In the genomic region with DNA sequence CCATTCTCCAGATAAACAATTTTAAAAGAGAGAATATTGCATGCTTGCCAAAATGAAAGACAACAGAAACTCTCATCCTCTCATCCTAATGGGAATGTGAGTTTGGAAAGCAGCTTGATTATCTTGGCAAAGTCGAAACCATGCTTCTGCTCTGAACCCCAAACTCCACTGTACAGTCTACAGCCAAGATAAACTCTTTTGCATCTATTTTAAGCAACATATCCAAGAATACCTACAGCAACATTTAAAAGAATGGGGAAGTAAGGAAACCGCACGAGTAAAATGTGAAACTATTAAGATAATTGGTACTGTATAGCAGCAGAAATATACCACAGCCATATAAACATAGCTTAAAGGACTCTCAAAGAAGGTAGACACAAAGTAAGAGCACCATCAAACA, we compare ENCODE assay signal across 28 mouse cellular contexts. TPM values are rescaled to one million over a fixed set of nuclear protein-coding genes. Genes with fewer than 3 reads are reported as not detected.
DNase-seq lines count a peak whose midpoint lies in the region; ATAC-seq and TF ChIP-seq lines count a peak whose summit lies in the region.
"Had no signal": no experiment of that assay in that cellular context is flagged by ENCODE, and none has a peak within 500 bp of the region (broad histone marks: within the 10 kb centered on the region; RNA-seq: fewer than 3 reads in every experiment).

No protein-coding gene starts in this region.

- H3K9me3 ChIP-seq in kidney, embryonic 15.5 days (replicated peaks), result no peaks in the 10 kb centered on the region
- H3K9me3 ChIP-seq in intestine, postnatal 0 days (ENCODE audit: control insufficient read depth), result no peaks in the 10 kb centered on the region
- H3K9me3 ChIP-seq: forebrain, embryonic 15.5 days; hindbrain, embryonic 15.5 days; limb, embryonic 10.5 days; midbrain, embryonic 12.5 days had no signal

- no peak for TF ChIP-seq CTCF in intestine, postnatal 0 days (IDR thresholded peaks at IDR 0.05; ENCODE audit: low read depth)

- DNase-seq in kidney, adult 18-20 months, result no peak
- peak; percentile 59 for DNase-seq in NIH3T3 (ENCODE audit: low read depth)
- DNase-seq in gonadal fat pad, adult 2 months (ENCODE audit: low read depth), result peak; percentile 79
- no peak for DNase-seq in left cerebral cortex, adult 11 months (ENCODE audit: low spot score)
- DNase-seq: adrenal gland, postnatal 36 days; cerebellum, adult 11 months; cerebellum, adult 9-11 months; heart, adult 18-20 months; heart, postnatal 4 days; liver; lung, postnatal 4 days had no signal

- H3K36me3 ChIP-seq in kidney, embryonic 15.5 days, result no peaks in the 10 kb centered on the region
- H3K36me3 ChIP-seq in intestine, postnatal 0 days (ENCODE audit: control insufficient read depth, insufficient read depth), result no peaks in the 10 kb centered on the region
- H3K36me3 ChIP-seq: forebrain, embryonic 15.5 days; hindbrain, embryonic 15.5 days; limb, embryonic 10.5 days; midbrain, embryonic 12.5 days had no signal

- ATAC-seq in kidney, embryonic 15.5 days (replicated peaks; ENCODE audit: low FRiP score), result no peak
- 0 out of 2 replicates have a peak, but pooled peaks have one; percentile 16 for ATAC-seq in monocyte, adult 5-6 weeks (replicated peaks; ENCODE audit: insufficient number of reproducible peaks, low FRiP score, low TSS enrichment, poor library complexity, severe bottlenecking)
- ATAC-seq in intestine, postnatal 0 days, result no peak
- ATAC-seq: forebrain, embryonic 15.5 days had no signal

- H3K9ac ChIP-seq in kidney, embryonic 15.5 days, result no peak overlapping the region
- H3K9ac ChIP-seq in intestine, postnatal 0 days (ENCODE audit: low read depth, low read length), result no peak overlapping the region
- H3K9ac ChIP-seq: forebrain, embryonic 15.5 days; hindbrain, embryonic 15.5 days; midbrain, embryonic 12.5 days had no signal

- no peaks in the 10 kb centered on the region for H3K27me3 ChIP-seq in kidney, embryonic 15.5 days
- H3K27me3 ChIP-seq in intestine, postnatal 0 days (replicated peaks; ENCODE audit: control insufficient read depth, insufficient read depth, low read length), result no peaks in the 10 kb centered on the region
- H3K27me3 ChIP-seq: CH12.LX; forebrain, embryonic 15.5 days; hindbrain, embryonic 15.5 days; midbrain, embryonic 12.5 days had no signal

- peaks cover under 1% of the 10 kb centered on the region for H3K4me1 ChIP-seq in kidney, embryonic 15.5 days
- H3K4me1 ChIP-seq in intestine, postnatal 0 days (replicated peaks; ENCODE audit: control insufficient read depth, insufficient read depth, low read length), result no peaks in the 10 kb centered on the region
- H3K4me1 ChIP-seq: midbrain, embryonic 12.5 days had no signal

- H3K4me3 ChIP-seq in kidney, embryonic 15.5 days (replicated peaks), result no peak overlapping the region
- H3K4me3 ChIP-seq in intestine, postnatal 0 days (ENCODE audit: low read depth, low read length), result no peak overlapping the region
- H3K4me3 ChIP-seq: forebrain, embryonic 15.5 days; hindbrain, embryonic 15.5 days; limb, embryonic 10.5 days; midbrain, embryonic 12.5 days had no signal

- peak overlapping the region; percentile 23; the same call in 1 of the 2 replicates for H3K27ac ChIP-seq in kidney, embryonic 15.5 days
- no peak overlapping the region for H3K27ac ChIP-seq in intestine, postnatal 0 days (ENCODE audit: low read depth, low read length)
- H3K27ac ChIP-seq: forebrain, embryonic 15.5 days; hindbrain, embryonic 15.5 days; limb, embryonic 10.5 days; midbrain, embryonic 12.5 days; stomach, postnatal 0 days had no signal

- H3K4me2 ChIP-seq in kidney, embryonic 15.5 days, result no peak overlapping the region
- H3K4me2 ChIP-seq in intestine, postnatal 0 days (replicated peaks; ENCODE audit: low read depth), result no peak overlapping the region
- H3K4me2 ChIP-seq: forebrain, embryonic 15.5 days; hindbrain, embryonic 15.5 days; midbrain, embryonic 12.5 days had no signal

- 76% methylated on average over 3 of the region's 3 CpGs for WGBS in kidney, embryonic 15.5 days
- WGBS in intestine, postnatal 0 days, result 69% methylated on average over 3 of the region's 3 CpGs

RNA-seq across cellular contexts. Expression of gene Oxsr1, which starts 6.3 kb away (rescaled TPM):
- 12.3 and 14.2 TPM in 2 replicates for polyA plus RNA-seq in kidney, embryonic 15.5 days (2015; fragmentation: Nextera tagmentation; extraction: Ambion mirVana)
- 19.3 and 19.4 TPM in 2 replicates for polyA plus RNA-seq in gonadal fat pad, adult 2 months (2012; rRNA removed)
- 42.8 to 50.1 TPM (median 45.9 TPM) in 3 replicates for total RNA-seq in monocyte, adult 5-6 weeks (2017)
- polyA plus RNA-seq in intestine, postnatal 0 days (2015; fragmentation: Nextera tagmentation; extraction: Ambion mirVana), result 7.9 and 8.7 TPM in 2 replicates

RNA-seq across cellular contexts. Expression of gene Acaa1a, which starts 11.0 kb away (rescaled TPM):
- 111 and 121 TPM in 2 replicates for polyA plus RNA-seq in kidney, embryonic 15.5 days (2015; fragmentation: Nextera tagmentation; extraction: Ambion mirVana)
- polyA plus RNA-seq in gonadal fat pad, adult 2 months (2012; rRNA removed), result 192 and 217 TPM in 2 replicates
- total RNA-seq in monocyte, adult 5-6 weeks (2017), result 31.0 to 54.9 TPM (median 52.6 TPM) in 3 replicates
- polyA plus RNA-seq in intestine, postnatal 0 days (2015; fragmentation: Nextera tagmentation; extraction: Ambion mirVana), result 90.5 and 97.0 TPM in 2 replicates

RNA-seq across cellular contexts. Expression of gene Myd88, which starts 12.7 kb away (rescaled TPM):
- 25.6 and 25.9 TPM in 2 replicates for polyA plus RNA-seq in kidney, embryonic 15.5 days (2015; fragmentation: Nextera tagmentation; extraction: Ambion mirVana)
- 33.9 and 40.7 TPM in 2 replicates for polyA plus RNA-seq in gonadal fat pad, adult 2 months (2012; rRNA removed)
- 71.0 to 79.2 TPM (median 75.9 TPM) in 3 replicates for total RNA-seq in monocyte, adult 5-6 weeks (2017)
- 29.7 and 30.9 TPM in 2 replicates for polyA plus RNA-seq in intestine, postnatal 0 days (2015; fragmentation: Nextera tagmentation; extraction: Ambion mirVana)

RNA-seq across cellular contexts. Expression of gene Xylb, which starts 28.7 kb away (rescaled TPM):
- 20.8 and 26.9 TPM in 2 replicates for polyA plus RNA-seq in kidney, embryonic 15.5 days (2015; fragmentation: Nextera tagmentation; extraction: Ambion mirVana)
- polyA plus RNA-seq in gonadal fat pad, adult 2 months (2012; rRNA removed), result 12.8 and 24.9 TPM in 2 replicates
- 0.39 TPM in 1 of 3 replicates, not detected in the others for total RNA-seq in monocyte, adult 5-6 weeks (2017)
- polyA plus RNA-seq in intestine, postnatal 0 days (2015; fragmentation: Nextera tagmentation; extraction: Ambion mirVana), result 10.8 and 11.7 TPM in 2 replicates

RNA-seq across cellular contexts. Expression of gene Slc22a14, which starts 36.9 kb away (rescaled TPM):
- polyA plus RNA-seq in kidney, embryonic 15.5 days (2015; fragmentation: Nextera tagmentation; extraction: Ambion mirVana), result 0.30 TPM in 1 of 2 replicates, not detected in the other
- polyA plus RNA-seq in gonadal fat pad, adult 2 months (2012; rRNA removed), result 1.9 and 2.2 TPM in 2 replicates
- total RNA-seq in monocyte, adult 5-6 weeks (2017), result 0.21 to 0.48 TPM in 2 of 3 replicates, not detected in the other
- polyA plus RNA-seq in intestine, postnatal 0 days (2015; fragmentation: Nextera tagmentation; extraction: Ambion mirVana), result 0.12 TPM in 1 of 2 replicates, not detected in the other
- total RNA-seq: adrenal gland, postnatal 36 days; CH12.LX; gastrocnemius, adult 8-10 months; heart, adult 18-20 months; layer of hippocampus, postnatal 10 days; left cerebral cortex, adult 8-10 months; neutrophil, adult 5-6 weeks had no signal
- polyA plus RNA-seq: embryonic facial prominence, embryonic 11.5 days; heart, embryonic 14.5 days; hindbrain, embryonic 15.5 days; kidney, embryonic 14.5 days; limb, embryonic 10.5 days; liver, embryonic 16.5 days; midbrain, embryonic 12.5 days; stomach, postnatal 0 days had no signal

Comparison
In these comparisons a context has a peak if more than half of its experiments do, and no peak if none do; other contexts are left out.
1. DNase-seq: peak in NIH3T3 (single experiment) and gonadal fat pad, adult 2 months (single experiment); none in kidney, adult 18-20 months (single experiment) and left cerebral cortex, adult 11 months (single experiment).